Mouse (Mus musculus): ENCODE results near the gene Rab34. TPM values are rescaled to one million over a fixed set of nuclear protein-coding genes. Genes with fewer than 3 reads are reported as not detected.
A peak's percentile ranks its signal among the peaks of the same experiment; 100 is the strongest.

Rab34 gene
- polyA plus RNA-seq, 1 experiment: 4.5 TPM

DNA sequence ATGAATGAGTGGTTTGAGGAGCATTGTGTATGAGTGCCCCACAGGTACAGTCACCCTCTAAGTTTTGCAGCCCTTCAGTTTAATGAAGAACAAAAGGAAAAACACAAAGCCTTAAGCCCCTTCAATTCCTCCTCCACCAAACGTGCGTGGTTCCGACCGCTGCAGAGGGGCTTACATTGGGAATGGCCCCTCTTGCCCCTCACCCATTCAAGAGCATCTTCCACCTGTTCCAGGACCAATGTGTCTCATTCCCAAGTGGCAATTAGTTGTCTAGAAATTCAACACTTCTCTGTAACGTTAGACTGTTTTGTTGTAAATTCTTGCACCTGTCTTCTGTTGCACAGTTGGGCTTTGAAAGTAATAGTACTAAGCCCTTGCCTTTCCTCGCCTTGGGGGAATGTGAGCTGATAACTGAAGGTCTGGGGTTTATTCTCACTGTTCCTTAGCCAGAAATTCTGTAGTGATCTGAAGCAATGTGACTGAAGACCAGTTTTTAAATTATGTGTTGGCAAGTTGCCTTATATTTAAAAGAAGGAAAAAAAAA is 32.0 kb upstream of the Rab34 start:
- Histone ChIP-seq H3K9me3 (no peaks in the 10 kb centered on the region), H3K36me3 (replicated peaks; ENCODE audit: low read length) (peaks cover 90% of the 10 kb centered on the region), H3K27me3 (replicated peaks) (peaks cover 4% of the 10 kb centered on the region), H3K4me1 (peaks cover 51% of the 10 kb centered on the region), H3K4me3 (replicated peaks) (no peak overlapping the region)
- no peak for TF ChIP-seq GATA1 (IDR thresholded peaks at IDR 0.05; ENCODE audit: borderline replicate concordance, low read length)
- TF ChIP-seq FLI1 (IDR thresholded peaks at IDR 0.05; ENCODE audit: low read length): no peak

DNA sequence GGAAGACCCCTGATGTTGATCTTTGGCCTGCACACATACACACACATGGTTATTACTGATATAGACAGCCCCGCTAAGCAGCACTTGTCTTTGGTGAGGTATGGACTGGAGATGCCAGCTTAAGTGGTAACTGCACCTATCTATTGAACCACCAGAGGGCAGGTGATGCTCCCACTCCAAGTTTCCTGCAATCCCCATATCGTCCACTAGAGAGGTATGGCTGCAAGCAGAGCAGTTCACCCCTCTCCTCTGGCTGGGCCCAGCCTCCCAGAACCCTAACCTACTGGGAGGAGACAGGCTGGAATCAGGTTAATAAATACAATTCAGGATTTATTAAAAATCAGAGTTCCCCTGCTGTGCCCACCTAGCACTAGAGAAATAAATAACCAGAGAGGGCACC is 29.1 kb upstream of the Rab34 start:
- no peak overlapping the region for H3K4me3 ChIP-seq (replicated peaks)
- H3K4me1 ChIP-seq: peaks cover 64% of the 10 kb centered on the region
- peaks cover 76% of the 10 kb centered on the region for H3K36me3 ChIP-seq (replicated peaks; ENCODE audit: low read length)
- no peaks in the 10 kb centered on the region for H3K9me3 ChIP-seq
- peaks cover 28% of the 10 kb centered on the region for H3K27me3 ChIP-seq (replicated peaks)
- TF ChIP-seq GATA1 (IDR thresholded peaks at IDR 0.05; ENCODE audit: borderline replicate concordance, low read length): no peak

GRCm38 (mm10) chr11:78159557-78159956 is 28.7 kb upstream of the Rab34 start:
- TF ChIP-seq GATA1 (IDR thresholded peaks at IDR 0.05; ENCODE audit: borderline replicate concordance, low read length) (no peak), FLI1 (IDR thresholded peaks at IDR 0.05; ENCODE audit: low read length) (no peak)
- H3K4me1 ChIP-seq: peaks cover 64% of the 10 kb centered on the region
- no peaks in the 10 kb centered on the region for H3K9me3 ChIP-seq
- peaks cover 33% of the 10 kb centered on the region for H3K27me3 ChIP-seq (replicated peaks)
- H3K4me3 ChIP-seq (replicated peaks): no peak overlapping the region
- H3K36me3 ChIP-seq (replicated peaks; ENCODE audit: low read length): peaks cover 72% of the 10 kb centered on the region

DNA sequence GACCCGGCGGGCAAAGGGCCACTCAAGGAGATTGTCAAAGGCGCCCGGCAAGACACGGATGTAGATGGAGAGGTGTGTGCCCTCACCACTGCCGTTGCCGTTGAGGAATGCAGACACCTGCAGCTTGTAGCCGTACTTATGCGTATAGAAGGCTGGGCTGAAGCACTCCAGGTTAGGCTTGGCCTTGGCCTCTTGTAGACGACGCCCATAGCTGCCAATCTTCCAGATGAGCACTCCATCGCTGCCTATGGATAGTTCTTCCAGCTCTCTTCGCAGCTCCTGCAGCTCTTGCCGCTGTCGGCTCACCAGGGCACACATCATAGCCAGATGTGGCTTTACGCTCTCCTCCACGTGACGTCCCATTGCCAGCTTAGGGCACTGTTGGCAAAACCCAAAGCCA is 28.1 kb upstream of the Rab34 start:
- peaks cover 65% of the 10 kb centered on the region for H3K36me3 ChIP-seq (replicated peaks; ENCODE audit: low read length)
- no peaks in the 10 kb centered on the region for H3K9me3 ChIP-seq
- peaks cover 64% of the 10 kb centered on the region for H3K4me1 ChIP-seq
- H3K27me3 ChIP-seq (replicated peaks): peaks cover 39% of the 10 kb centered on the region
- no peak overlapping the region for H3K4me3 ChIP-seq (replicated peaks)
- TF ChIP-seq GATA1 (IDR thresholded peaks at IDR 0.05; ENCODE audit: borderline replicate concordance, low read length) (no peak), FLI1 (IDR thresholded peaks at IDR 0.05; ENCODE audit: low read length) (no peak)

DNA sequence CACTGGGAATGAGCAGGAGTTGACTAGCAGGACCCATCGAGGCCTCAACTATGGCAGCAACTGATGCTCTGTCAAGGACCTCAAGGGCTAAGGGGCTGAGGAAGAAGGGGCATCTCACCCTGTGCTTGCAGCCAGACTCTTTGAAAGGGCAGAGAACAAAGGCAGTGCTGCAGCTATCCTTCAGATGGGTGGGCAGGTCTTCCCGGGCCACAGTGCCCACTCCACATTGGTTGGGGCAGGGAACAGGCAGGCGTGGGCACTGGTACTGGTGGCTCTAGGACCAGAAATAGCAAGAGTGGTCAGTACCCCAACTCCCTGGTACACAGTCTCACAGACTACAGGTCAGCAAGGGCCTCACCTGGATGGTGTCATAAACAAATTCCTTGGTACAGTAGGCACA is 27.6 kb upstream of the Rab34 start:
- Histone ChIP-seq H3K4me1 (peaks cover 63% of the 10 kb centered on the region), H3K4me3 (replicated peaks) (peak overlapping the region; percentile 28), H3K36me3 (replicated peaks; ENCODE audit: low read length) (peaks cover 60% of the 10 kb centered on the region), H3K27me3 (replicated peaks) (peaks cover 40% of the 10 kb centered on the region), H3K9me3 (no peaks in the 10 kb centered on the region)
- TF ChIP-seq GATA1 (IDR thresholded peaks at IDR 0.05; ENCODE audit: borderline replicate concordance, low read length) (no peak), FLI1 (IDR thresholded peaks at IDR 0.05; ENCODE audit: low read length) (no peak)

DNA sequence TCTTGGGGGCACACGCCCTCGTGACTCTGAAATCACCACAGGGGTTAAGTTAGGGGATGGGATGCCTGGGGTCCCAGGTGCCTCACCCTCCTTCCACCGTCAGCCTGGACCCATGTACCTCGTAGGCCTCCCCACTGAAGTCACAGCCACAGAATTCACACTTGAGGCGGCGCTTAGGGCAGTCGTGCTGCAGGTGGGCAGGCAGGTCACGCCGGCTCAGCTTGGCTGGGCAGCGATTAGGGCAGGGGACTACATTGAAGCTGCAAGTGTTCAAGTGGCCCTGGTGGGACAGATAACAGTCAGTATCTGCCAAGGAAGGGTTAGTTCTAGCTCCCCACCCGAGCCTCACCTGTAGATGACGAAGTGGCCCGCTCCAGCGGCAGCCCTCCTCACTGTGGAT is 27.1 kb upstream of the Rab34 start:
- Histone ChIP-seq H3K36me3 (replicated peaks; ENCODE audit: low read length) (peaks cover 55% of the 10 kb centered on the region), H3K4me3 (replicated peaks) (peak overlapping the region; percentile 14), H3K4me1 (peaks cover 67% of the 10 kb centered on the region), H3K9me3 (no peaks in the 10 kb centered on the region), H3K27me3 (replicated peaks) (peaks cover 40% of the 10 kb centered on the region)
- TF ChIP-seq FLI1 (IDR thresholded peaks at IDR 0.05; ENCODE audit: low read length) (no peak), GATA1 (IDR thresholded peaks at IDR 0.05; ENCODE audit: borderline replicate concordance, low read length) (no peak)

DNA sequence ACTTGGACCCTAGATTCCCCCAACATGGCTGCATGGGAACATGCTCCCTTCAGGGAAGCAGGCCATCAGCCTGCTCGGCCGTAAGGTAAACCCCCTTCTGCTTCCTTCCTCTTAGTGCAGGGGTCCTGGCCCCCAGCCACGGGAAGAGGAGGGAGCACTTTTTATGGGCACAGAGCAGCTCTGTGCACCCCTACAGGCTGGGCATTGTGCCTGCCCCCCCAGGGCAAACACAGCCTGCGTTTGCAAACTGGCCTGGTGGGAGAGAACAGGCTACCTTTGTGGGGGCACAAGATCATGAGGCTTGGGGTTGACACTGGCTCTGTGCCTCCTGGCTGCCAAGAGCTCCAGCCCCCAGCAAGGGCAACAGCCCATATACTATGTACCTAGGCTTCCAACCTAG is 26.3 kb upstream of the Rab34 start:
- Histone ChIP-seq H3K36me3 (replicated peaks; ENCODE audit: low read length) (peaks cover 48% of the 10 kb centered on the region), H3K4me1 (peaks cover 74% of the 10 kb centered on the region)
- TF ChIP-seq FLI1 (IDR thresholded peaks at IDR 0.05; ENCODE audit: low read length) (no peak), GATA1 (IDR thresholded peaks at IDR 0.05; ENCODE audit: borderline replicate concordance, low read length) (no peak)

GRCm38 (mm10) chr11:78162504-78162903 is 25.7 kb upstream of the Rab34 start:
- peaks cover 45% of the 10 kb centered on the region for H3K27me3 ChIP-seq (replicated peaks)
- no peaks in the 10 kb centered on the region for H3K9me3 ChIP-seq
- peaks cover 78% of the 10 kb centered on the region for H3K4me1 ChIP-seq
- no peak overlapping the region for H3K4me3 ChIP-seq (replicated peaks)
- peaks cover 49% of the 10 kb centered on the region for H3K36me3 ChIP-seq (replicated peaks; ENCODE audit: low read length)
- no peak for TF ChIP-seq GATA1 (IDR thresholded peaks at IDR 0.05; ENCODE audit: borderline replicate concordance, low read length)
- no peak for TF ChIP-seq FLI1 (IDR thresholded peaks at IDR 0.05; ENCODE audit: low read length)

More for the DNA sequence above, 26.3 kb upstream of the Rab34 start:
- no peak overlapping the region for H3K4me3 ChIP-seq (replicated peaks)
- no peaks in the 10 kb centered on the region for H3K9me3 ChIP-seq
- peaks cover 40% of the 10 kb centered on the region for H3K27me3 ChIP-seq (replicated peaks)

DNA sequence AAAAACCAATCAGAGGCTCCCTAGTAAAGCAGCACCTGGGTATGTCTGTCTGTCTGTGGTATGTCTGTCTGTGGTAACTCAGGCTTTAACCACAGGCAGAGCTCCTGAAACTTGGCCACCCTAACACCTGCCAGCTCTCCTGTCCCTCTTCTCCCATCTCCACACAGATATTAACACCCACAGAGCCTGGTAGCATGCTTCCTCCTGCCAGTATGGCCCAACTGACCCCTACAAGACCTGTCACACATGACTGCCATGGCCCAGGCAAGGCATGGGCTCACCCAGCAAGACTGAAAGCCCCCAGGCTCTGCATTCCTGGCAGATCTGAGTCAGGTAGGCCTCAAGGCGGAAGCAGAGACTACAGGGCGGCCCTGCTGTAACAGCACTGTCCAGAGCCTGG is 25.2 kb upstream of the Rab34 start:
- TF ChIP-seq GATA1 (IDR thresholded peaks at IDR 0.05; ENCODE audit: borderline replicate concordance, low read length): no peak
- TF ChIP-seq FLI1 (IDR thresholded peaks at IDR 0.05; ENCODE audit: low read length): no peak
- H3K36me3 ChIP-seq (replicated peaks; ENCODE audit: low read length): peaks cover 49% of the 10 kb centered on the region
- peaks cover 49% of the 10 kb centered on the region for H3K27me3 ChIP-seq (replicated peaks)
- peak overlapping the region; percentile 96 for H3K4me3 ChIP-seq (replicated peaks)
- no peaks in the 10 kb centered on the region for H3K9me3 ChIP-seq
- peaks cover 81% of the 10 kb centered on the region for H3K4me1 ChIP-seq

GRCm38 (mm10) chr11:78163681-78164603 is 24.3 kb upstream of the Rab34 start:
- Histone ChIP-seq H3K4me1 (peaks cover 80% of the 10 kb centered on the region), H3K36me3 (replicated peaks; ENCODE audit: low read length) (peaks cover 41% of the 10 kb centered on the region), H3K4me3 (replicated peaks) (peak overlapping the region; percentile 96), H3K27me3 (replicated peaks) (peaks cover 49% of the 10 kb centered on the region), H3K9me3 (no peaks in the 10 kb centered on the region)
- TF ChIP-seq FLI1 (IDR thresholded peaks at IDR 0.05; ENCODE audit: low read length) (no peak), GATA1 (IDR thresholded peaks at IDR 0.05; ENCODE audit: borderline replicate concordance, low read length) (no peak)

Measured in megakaryocyte, embryonic 14.5 days (primary cell).